Mouse (Mus musculus): ENCODE results near the gene Atg9b. TPM values are rescaled to one million over a fixed set of nuclear protein-coding genes. Genes with fewer than 3 reads are reported as not detected.
"Not testable (repeated sequence)": the region's sequence is repeated elsewhere in the genome, so short reads cannot be mapped to it uniquely, and the experiment has no call there.

Atg9b gene
- polyA plus RNA-seq, 3 experiments from 2014 or later = 1.1 to 1.7 (median 1.4) TPM

DNA sequence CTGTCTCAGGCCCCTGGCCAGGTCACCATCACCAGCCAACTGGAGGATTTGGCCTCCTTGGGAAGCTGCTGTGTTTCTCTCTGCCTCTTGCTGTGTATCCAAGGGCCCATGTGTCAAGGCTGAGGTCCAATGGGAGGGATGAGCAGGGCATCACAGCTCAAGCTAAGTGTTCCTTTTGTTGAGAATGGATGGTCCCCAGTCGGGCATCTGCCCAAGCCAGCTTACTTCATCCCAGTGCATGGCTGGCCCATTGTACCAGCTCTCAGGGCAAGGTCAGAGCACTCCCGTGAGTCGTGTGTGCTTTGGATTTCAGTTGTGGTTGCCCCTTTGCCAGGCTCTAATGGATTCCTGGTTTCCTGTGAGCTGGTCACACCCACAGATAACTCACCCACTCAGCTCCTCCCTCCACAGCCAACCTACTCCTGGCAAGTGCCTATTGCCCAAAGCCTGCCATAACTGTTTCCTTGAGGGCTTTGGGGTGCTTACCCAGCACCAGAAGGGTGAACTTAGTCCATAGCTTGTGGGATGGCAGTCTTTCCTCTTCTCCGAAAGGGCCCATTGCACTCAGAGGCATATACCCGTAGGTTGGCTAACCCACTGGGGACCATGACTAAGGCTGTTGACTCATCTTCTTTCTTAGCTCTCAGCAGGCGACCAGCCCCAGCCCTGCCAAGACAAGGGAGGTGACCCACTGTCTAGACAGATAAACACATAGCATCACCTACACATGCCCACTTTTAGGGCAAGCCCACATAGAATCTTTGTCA, 12.8 kb upstream of the Atg9b start:
- ATAC-seq = no peak

DNA sequence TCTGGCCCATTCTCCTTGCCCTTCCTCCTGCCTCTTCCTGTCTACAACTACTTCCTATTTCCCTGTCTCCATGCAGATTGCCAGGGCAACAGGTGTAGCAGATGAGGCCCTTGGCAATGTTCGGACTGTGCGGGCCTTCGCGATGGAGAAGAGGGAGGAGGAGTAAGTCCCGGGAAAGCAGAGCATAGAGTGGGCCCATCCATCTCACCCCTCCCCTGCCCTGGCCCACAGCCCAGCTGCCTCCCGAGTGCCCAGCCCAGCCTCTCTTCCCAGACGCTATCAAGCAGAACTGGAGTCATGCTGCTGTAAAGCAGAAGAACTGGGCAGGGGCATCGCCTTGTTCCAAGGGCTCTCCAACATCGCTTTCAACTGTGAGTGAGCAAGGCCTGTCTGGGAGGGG, 10.0 kb upstream of the Atg9b start:
- no peak for ATAC-seq

DNA sequence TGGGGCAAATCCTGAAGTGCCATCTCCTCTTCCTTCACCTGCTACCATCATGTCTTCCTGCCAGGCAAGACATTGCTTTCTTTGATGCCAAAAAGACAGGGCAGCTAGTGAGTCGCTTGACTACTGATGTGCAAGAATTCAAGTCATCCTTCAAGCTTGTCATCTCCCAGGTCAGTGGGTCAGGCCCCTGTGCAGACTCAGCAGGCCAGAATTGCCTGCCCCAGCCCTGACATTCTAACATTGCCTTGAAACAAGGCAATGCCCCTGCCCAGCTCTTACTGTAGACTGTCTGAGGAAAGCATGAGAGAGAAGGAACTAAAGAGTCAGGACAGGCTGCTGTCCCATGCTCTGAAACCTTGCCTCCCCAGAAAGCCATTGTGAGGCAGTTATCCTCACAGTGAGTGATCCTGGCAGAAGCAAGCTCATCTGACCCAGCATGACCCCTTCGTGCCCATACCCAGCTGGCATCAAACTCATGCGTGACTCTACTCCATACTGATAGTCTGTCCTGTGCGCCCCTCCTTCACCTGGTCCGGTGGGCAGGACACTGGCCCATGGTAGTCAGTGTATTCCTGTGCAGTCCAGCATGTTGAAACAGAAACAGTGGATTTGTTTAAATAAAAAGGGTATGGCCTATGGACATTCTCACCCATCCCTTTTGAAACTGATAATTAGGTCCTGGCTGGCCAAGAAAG, 9.1 kb upstream of the Atg9b start:
- no peak for ATAC-seq

DNA sequence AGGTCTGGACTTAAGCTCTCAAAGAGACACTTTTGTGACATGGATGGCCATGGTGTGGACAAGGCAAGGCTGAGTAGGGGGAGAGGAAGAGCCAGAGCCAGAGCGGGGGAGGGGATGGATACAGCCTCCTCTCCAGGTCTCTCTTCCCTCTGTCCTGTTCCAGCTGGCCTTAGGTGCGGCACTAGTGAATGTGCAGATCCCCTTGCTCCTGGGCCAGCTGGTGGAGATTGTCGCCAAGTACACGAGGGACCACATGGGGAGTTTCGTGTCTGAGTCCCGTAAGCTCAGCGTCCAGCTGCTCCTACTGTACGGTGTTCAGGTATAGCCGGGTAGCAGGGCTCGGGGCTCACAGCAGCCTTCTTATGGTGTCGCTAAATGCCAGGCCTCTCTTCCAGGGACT, 8.4 kb upstream of the Atg9b start:
- ATAC-seq = no peak

DNA sequence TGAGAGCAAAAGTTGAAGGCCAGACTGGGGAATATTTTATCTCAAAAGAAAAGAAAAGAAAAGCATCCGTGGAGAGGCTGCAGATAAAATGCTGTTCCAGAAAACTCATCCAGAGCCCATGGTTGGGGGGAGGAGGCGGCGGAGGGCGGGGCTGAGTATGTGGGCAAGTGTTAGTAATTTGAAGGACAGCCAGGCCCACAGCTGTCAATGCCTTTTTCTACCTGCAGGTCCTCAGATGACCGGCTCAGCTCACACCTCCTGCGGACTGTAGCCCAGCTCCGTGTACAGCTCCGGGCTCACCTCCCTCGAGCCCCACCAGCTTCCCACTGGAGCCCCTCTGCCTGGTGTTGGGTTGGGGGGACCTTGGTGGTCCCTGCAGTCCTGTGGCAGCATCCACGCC, 7.7 kb upstream of the Atg9b start:
- ATAC-seq = no peak

DNA sequence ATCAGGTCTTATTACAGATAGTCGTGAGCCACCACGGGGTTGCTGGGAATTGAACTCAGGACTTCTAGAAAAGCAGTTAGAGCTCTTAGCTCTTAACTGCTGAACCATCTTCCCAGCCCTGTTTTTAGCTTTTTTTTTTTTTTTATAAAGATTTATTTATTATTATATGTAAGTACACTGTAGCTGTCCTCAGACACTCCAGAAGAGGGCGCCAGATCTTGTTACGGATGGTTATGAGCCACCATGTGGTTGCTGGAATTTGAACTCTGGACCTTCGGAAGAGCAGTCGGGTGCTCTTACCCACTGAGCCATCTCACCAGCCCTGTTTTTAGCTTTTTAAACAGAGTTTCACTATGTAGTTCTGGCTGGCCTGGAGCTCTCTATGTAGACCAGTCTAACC, 4.3 kb upstream of the Atg9b start:
- ATAC-seq = not testable (repeated sequence)

DNA sequence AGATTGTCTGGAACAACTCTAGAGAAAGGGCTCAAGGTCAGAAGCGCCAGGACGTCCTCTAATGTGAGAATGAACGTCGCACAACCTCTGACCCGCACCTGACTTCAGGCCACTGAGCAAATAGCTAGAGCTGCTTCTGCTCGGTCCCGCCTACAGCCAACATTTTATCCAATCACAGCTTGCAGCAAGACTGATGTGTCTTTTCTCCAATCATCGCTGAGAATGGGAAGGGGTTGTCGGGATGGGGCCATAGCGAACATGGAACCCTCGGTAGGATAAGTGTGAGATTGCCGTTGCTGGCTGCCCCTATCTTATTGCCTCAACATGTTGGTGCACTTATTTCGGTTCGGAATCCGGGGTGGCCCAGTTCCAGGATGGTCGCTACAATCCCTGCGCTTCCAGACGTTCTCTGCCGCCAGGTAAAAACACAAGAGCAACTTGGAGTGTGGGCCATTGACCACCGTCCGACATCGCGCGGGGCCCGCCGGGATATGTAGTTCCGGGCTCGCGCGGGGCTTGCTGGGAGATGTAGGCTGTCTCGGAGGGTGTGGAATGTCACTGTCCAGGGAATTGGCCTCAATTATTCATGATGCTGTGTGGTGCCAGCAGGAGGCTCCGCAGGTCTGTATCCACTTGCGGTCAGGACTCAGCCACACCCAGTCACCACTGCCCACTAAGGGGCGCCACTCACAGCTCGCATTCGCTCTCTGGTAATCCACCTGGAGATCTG, 2.4 kb upstream of the Atg9b start:
- peak; percentile 86 for ATAC-seq

DNA sequence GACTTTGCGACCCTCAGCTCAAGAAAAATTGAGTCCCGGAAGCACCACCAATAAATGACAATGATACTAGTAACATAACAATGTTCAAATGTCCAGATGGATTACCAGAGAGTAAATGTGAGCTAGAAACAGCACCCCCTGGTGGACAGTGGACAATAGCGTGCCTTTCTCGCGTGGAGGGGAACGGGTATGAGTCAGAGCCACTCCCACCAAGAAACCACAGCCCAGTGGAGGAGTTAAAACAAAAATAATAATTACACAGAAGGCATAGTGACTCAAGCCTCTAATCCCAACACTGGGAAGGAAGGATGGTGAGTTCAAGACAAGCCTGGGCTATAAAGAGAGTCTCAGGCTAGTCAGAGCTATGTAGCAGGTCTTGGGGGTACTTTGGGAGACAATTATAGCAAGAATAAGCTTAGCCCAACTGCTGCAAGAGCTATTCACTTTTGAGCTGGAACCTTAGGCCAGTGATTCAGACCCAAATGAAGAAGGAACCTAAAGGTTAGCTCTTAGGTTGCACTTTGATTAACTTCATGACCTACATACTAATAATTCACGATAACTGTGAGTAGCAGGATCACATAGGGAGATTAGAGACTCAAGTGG, 1.6 kb upstream of the Atg9b start, which contains the start of gene Abcb8:
Abcb8 (plus strand) TSS at position 272 of the 606 bp plus-strand sequence.
- ATAC-seq = peak; percentile 58

DNA sequence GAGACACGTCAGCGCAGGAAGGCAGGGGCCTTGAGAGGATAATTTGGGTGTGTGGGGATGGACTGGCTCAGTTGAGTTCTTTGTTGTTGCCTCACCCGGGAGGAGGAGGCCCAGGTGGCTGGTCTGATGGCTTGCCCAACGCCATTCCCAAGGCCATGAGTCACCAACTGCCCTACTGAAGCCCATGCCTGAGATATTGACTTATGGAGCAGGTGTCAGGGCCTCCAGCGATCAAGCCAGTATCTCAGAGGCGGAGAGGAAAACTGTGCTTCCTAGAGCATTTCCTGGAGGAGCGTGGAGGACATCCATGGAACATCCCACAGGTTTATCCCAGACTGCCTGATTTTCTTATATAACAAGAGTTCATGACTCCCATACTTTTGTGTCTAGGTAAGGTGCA, 781 bp upstream of the Atg9b start:
- no peak for ATAC-seq

DNA sequence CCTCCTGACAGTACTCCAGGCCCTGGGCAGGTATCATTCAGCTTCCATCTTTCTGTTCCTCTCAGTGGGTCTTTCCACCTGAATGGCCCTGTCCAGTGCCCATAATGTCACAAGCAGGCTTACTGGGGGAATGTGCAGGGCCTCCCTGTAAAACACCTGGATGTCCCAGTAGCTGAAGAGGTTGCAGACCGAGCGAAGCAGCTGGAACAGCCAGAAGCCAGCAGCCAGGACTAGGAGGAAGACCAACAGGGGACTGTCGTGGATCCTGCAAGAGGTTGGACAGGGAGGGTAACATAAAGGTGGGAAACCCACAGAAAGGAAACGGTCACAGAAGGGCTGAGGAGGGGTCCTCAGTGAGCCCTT, 2.3 kb downstream of the Atg9b start:
- ATAC-seq = no peak

DNA sequence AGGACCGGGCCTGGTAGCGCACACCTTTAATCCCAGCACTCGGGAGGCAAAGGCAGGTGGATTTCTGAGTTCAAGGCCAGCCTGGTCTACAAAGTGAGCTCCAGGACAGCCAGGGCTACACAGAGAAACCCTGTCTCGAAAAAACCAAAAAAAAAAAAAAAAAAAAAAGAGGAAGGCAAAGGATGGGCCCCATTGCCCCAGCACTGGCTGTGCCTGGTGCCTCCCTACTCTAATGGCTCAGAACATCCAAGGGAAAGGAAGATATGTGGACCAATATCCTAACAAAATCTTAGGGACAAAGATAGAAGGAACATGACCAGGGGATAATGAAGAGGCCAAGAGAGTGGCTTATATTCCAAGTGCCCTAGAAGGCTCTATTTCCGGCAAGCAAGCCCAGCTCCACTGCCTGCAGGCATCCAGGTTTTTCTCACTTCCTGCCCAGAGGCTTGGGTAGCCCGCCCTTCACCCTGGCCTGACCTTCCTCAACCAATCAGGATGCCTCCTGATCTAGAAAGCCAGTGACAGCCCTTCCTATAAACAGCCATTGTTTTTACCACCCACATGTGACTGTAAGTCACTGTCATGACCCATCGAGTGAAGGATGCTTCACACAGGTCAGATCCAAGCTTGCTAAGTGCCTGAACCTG, 2.8 kb downstream of the Atg9b start:
- ATAC-seq = peak; percentile 42

DNA sequence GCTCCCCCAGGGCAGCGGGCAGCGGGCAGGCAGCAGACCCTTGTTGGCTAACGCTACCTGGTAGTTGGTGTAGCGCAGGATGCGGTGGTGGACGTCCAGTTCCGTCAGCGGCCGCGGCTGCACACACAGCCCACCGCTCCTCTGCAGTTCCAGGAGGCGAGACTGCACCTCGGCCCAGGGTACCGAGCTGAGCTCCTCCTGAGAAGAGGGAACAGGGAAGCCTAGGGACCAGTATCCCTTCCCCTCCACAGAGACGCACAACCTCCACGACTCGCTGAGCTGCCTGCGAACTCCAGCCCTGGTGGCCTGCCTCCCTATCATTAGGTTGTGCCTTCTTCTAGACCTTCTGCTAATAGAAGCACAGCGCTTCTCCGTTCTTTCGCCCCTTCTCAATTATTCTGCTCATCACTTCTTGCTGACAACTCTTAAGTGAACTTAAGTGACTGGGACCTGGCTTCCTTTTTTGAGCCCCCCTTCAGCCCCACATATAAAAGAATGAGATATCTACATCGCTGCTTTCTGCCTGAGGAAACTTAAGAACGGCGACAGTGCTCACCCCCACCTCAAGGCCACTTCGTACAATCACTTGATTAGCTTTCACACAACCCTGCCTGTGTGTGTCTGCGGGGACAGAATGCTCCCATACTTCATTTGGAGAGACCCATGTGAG, 3.6 kb downstream of the Atg9b start:
- ATAC-seq = no peak

DNA sequence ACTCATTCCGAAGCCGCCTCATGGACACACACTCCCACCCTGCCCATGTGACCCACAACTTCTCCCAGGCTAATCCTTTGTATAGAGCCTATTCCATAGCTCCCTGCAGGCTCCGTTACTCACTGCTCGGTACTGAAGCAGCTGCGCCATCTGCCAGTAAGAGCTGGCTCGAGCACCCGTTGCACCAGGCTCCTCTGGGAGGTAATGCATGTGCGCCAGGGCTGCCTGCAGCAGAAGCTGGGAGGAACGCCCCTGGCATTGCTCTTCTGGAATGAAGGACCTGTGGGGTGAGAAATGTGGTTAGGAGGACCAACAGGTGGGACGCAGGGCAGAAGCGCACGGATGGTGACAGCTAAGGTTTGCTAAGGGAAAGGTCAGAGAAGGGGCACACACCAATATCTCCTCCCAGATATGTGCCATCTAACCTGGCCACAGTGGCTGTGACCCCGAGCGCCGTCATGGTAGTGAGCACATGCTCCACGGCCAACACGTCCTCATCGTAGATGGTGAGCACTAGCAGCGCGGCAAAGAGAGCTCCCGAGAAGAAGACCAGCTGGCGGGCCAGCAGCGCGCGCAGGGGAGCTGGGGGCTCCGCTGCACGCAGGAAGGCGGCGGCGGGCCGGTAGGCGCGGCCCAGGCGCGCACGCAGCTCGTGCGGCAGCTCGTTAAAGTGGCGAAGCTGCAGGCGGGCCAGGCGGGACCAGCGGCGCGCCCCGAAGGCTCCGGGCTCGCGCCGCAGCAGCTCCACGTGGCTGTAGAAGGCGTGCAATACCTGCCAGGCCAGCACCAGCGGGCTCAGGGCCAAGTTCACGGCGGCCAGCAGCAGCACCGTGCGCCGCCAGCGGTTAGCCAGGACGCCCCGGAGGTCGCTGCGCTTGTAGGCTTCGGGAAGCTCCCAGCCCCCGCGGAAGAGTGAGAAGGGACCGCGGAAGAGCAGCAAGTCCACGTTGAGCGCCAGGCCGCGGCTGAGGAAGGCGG, 4.4 kb downstream of the Atg9b start:
- peak; percentile 17 for ATAC-seq

DNA sequence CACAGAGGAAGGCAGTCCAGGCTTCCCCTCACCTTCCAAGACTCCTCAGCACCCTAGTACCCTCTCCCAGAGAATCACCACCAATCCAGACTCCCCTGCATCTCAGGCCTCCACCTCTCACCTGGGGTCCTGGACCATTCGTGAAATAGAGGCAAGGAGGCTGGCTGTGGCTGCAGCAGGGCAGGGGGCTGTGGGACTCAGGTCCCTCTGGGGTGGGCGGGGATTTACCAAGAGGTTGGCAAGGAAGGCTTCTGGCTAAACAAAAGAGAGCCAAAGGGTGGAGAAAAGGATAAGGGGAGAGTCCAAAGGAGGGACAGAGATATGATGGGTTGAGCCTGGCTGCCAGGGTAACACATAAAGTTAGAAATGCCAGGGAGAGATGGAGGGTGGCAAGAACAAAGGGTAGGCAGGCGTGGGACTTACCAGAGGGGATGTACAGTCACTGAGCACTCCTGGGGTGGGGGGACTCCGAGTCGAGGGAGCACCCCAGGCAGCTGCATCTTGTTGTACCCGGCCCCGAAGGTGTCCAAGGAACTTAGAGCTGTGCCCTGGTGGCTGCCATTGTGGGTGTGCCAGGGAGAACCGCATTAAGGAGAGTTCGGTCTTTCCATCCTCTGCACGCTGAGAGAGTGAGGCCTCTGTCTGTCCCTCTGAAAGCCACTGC, 5.9 kb downstream of the Atg9b start:
- ATAC-seq = no peak

DNA sequence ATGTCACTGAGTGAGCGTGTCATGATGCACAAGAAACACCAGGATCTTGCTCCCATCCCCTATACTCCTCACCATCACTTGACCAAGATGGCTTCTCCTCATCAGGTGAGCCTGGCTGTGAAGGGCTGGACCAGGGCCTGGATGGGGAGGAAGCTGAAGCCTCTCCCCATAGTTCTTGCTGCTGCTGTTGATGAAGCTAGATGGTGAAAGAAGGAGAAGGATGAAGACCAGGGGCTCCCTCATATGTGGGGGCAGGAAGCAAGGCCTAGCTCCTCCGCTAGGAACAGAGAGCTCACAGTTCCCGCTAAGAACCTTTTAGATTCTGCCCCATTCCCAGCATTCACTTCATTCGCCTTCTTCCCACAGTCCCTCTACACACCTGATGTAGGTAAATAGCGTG, 6.6 kb downstream of the Atg9b start:
- ATAC-seq = no peak

DNA sequence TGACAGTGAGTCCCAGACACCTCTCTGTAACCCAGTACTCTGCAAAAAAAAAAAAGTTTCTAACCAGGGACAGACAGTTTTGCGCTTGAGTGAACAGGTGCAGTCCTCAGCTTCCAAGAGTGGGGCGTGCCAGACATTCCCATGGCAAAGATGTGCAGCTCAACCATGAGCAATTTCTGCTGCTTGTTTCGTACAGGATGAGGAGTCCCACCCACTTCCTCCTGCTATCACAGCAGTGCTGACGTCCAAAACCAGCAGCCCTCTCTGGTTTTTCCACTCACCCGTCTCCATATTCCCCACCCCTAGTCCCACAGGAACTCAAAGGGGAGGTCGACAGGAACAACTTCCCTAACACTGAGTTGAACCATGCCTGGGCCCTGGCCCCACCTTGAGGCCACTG, 7.5 kb downstream of the Atg9b start:
- peak; percentile 27 for ATAC-seq

DNA sequence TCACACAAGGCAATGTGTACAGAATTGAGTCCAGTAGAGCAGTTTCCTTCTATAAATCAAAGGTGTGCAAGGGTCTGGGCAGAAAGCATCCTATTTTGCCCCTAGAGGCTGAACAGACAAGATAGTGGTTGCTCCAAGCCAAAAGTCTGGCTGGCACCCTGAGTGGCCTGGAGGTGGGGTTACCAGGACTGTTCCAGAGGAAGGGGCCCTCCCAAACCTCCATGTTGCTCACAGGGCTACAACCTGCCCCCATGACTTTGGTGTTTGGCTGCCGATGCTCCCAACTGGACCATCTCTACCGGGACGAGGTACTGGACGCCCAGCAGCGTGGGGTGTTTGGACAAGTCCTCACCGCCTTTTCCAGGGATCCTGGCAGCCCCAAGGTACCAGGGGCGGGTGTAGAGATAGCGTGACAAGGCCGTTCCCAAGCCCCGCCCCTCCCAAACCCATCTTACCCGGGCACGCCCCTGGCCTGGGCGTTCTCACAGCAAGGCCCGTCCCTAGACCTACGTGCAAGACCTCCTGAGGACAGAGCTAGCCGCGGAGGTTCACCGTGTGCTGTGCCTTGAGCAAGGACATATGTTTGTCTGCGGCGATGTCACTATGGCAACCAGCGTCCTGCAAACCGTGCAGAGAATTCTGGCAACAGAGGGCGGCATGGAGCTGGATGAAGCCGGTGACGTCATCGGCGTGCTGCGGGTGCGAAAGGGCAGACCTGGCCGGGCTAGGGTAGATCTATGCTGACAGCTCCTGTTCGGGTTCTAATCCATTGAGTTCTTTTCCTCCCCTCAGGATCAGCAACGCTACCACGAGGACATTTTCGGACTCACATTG, 8.7 kb downstream of the Atg9b start:
- peak; percentile 82 for ATAC-seq

DNA sequence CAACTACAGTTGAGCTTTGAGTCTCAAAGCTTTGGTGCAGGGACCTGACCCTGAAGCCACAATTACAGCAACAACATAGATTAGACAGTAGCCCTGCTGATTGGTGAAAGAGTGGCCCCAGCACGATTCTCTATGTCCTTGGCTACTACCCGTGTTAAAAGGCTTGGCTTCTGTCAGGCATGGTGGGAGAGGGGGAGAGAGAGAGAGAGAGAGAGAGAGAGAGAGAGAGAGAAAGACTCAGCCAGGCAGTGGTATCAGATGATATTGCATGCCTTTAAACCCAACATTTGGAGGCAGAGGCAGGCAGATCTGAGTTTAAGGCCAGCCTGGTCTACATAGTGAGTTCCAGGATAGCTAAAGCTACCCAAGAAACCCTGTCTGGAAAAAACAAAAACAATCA, 10.0 kb downstream of the Atg9b start:
- no peak for ATAC-seq

DNA sequence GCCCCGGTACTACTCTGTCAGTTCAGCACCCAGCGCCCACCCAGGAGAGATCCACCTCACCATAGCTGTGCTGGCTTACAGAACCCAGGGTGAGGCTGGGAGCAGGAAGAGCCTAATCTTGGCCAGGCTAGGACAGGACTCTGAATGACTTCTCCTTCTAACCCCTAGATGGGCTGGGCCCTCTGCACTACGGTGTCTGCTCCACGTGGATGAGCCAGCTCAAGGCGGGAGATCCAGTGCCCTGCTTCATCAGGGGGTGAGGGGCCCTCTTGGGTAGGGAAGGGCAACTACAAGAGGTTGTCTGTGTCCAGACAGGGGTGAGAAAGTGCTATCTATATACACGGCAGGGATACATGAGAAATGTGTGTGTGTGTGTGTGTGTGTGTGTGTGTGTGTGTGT, 10.5 kb downstream of the Atg9b start:
- ATAC-seq = no peak

All from inflammation-experienced regulatory T-cells, adult 6 months (primary cell).